Mouse (Mus musculus) myocyte (in vitro differentiated cells): ENCODE results near the gene Rbm45.

Experiments used
- E2F4 ChIP-seq: IDR thresholded peaks from one replicate; pipeline ENCODE4 v1.6.1; 2011; ENCODE audit warnings: mild to moderate bottlenecking, control low read depth, moderate library complexity; ENCODE audit not compliant: insufficient read depth
- MAX ChIP-seq: IDR thresholded peaks from one replicate; pipeline ENCODE4 v1.6.1; 2011; ENCODE audit warnings: low read depth, mild to moderate bottlenecking, control low read depth
- MYOD1 ChIP-seq, 3 experiments: IDR thresholded peaks; one replicate each; pipeline ENCODE4 v1.6.1; 2011; ENCODE audit warnings: control low read depth in 2 of 3, low read depth in 2 of 3, mild to moderate bottlenecking in 2 of 3, moderate library complexity in 1 of 3; ENCODE audit not compliant: insufficient read length in 2 of 3, control insufficient read depth in 1 of 3
- POLR2A ChIP-seq: IDR thresholded peaks from one replicate; pipeline ENCODE4 v1.6.1; 2011; ENCODE audit warnings: low read depth, mild to moderate bottlenecking, control low read depth, moderate library complexity; ENCODE audit not compliant: insufficient read length
- USF1 ChIP-seq: IDR thresholded peaks from one replicate; pipeline ENCODE4 v1.6.1; 2011; ENCODE audit warnings: low read depth, mild to moderate bottlenecking, control low read depth, moderate library complexity

- TF ChIP-seq POLR2A (no peak), USF1 (no peak), MAX (no peak), E2F4 (no peak), MYOD1 (IDR thresholded peaks at IDR 0.05; ENCODE audit: control insufficient read depth in 1 of 3, insufficient read length in 2 of 3, low read depth in 2 of 3) (no peak)
Observed at GRCm38 (mm10) chr2:76330081-76330480, 39.7 kb upstream of the Rbm45 start.
